Mouse (Mus musculus): ENCODE results near the gene Actl10. TPM values are rescaled to one million over a fixed set of nuclear protein-coding genes. Genes with fewer than 3 reads are reported as not detected.

The Actl10 gene
- polyA plus RNA-seq, 1 experiment, result not detected

DNA sequence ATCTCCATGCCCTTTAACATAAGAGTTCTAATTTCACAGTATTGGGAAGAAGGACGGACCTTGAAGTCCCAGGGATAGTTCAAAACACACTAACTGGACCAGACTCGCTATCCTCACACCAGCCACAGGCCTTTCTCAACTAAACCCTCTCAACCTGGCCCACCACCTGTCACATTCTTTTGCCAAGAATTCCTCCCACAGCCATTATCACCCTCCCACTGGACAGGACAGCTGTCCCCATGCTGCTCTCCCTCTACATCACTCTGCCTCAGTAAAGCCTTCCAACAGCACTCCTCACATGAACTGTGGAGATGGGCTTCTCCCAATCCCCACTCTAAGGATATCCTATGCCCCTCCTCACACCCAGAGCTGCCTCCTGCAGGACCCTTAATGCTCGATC lies 14.0 kb downstream of the Actl10 start:
- Histone ChIP-seq H3K4me3 (ENCODE audit: insufficient read depth, low read length) (no peak overlapping the region), H3K27ac (ENCODE audit: insufficient read depth, low read length) (no peak overlapping the region), H3K4me1 (ENCODE audit: control insufficient read depth, insufficient read depth, low read length) (peaks cover under 1% of the 10 kb centered on the region)
- no peak for TF ChIP-seq CTCF (IDR thresholded peaks at IDR 0.05; ENCODE audit: borderline replicate concordance, insufficient read depth, low read length)
- no peak for TF ChIP-seq POLR2A (IDR thresholded peaks at IDR 0.05; ENCODE audit: low read depth, low read length)

DNA sequence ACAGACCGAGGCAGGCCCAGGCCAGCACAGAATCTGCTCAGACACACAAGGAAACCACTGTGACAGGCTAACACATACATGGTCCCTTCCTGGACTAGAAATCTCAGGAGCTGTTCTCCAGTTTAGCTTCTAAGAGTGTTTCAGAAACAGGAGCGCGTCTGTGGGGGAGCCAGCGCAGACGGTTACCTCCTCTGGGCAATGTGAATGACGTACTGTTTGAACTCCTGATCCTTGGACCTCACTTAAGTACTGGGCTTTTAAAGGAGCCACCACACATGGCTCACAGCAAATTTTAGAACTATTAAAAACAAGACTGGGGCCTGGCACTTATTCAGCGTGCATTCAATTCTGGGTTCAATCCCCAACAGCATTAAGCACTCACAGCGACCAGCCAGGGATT lies 15.1 kb downstream of the Actl10 start:
- no peak for TF ChIP-seq POLR2A (IDR thresholded peaks at IDR 0.05; ENCODE audit: low read depth, low read length)
- no peak for TF ChIP-seq CTCF (IDR thresholded peaks at IDR 0.05; ENCODE audit: borderline replicate concordance, insufficient read depth, low read length)
- Histone ChIP-seq H3K4me3 (ENCODE audit: insufficient read depth, low read length) (no peak overlapping the region), H3K4me1 (ENCODE audit: control insufficient read depth, insufficient read depth, low read length) (peaks cover 5% of the 10 kb centered on the region), H3K27ac (ENCODE audit: insufficient read depth, low read length) (no peak overlapping the region)

DNA sequence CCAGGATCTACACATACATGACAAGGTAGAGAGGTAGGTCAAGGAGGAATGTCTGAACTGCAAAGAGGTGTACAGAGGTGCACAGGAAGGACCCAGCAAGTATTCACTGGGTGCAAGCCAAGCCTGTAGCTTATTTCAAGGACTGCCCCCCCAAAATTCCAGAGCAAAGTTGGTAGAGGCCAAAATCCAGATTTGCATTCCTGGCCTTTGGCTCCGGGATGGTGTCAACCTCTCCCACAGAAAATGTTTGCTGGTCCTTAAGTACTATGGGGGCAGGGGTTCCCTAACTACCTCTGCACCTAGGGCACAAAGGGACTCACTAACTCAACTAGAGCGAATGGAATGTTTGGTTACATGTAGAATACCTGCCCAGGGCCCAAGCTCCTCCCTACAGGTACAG lies 16.2 kb downstream of the Actl10 start:
- TF ChIP-seq CTCF (IDR thresholded peaks at IDR 0.05; ENCODE audit: borderline replicate concordance, insufficient read depth, low read length), result no peak
- no peak for TF ChIP-seq POLR2A (IDR thresholded peaks at IDR 0.05; ENCODE audit: low read depth, low read length)
- Histone ChIP-seq H3K27ac (ENCODE audit: insufficient read depth, low read length) (no peak overlapping the region), H3K4me3 (ENCODE audit: insufficient read depth, low read length) (peak overlapping the region; percentile 65), H3K4me1 (ENCODE audit: control insufficient read depth, insufficient read depth, low read length) (peaks cover 8% of the 10 kb centered on the region)

DNA sequence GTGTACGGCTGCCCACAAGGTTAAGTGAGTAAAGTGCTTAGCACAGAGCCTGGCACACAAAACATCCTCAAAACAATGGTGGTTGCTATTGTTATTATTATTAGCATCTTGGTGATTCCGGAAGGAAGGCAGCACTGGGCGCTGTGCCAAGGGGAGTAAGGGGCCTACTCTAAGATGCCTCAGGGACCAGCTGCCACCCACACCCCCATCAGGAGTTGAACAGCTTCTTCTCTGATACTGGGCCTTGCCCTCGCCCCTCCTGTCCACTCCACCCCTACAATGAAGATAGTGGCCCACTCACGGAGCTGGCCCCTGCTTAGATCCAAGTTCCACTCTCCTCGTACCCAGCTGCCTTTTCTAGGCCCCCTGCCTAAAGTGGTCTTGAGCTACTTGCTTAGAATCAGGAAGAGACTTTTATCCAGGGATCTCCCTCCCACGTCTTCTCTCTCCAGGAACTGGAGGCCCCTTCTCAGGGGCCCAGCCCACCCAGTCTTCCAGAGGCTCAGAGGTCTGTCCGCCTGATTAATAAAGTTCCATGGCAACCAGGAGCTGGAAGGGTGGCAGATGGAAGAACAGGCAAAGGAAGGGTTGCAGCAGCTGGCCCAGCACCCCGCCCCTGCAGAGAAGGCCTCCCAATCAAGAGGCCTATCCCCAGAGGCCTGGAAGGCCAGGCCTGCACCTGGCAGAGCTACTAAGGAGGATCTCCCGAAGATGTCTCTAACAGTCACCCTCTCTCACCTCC lies 16.9 kb downstream of the Actl10 start:
- Histone ChIP-seq H3K4me3 (ENCODE audit: insufficient read depth, low read length) (peak overlapping the region; percentile 65), H3K27ac (ENCODE audit: insufficient read depth, low read length) (peak overlapping the region; percentile 41), H3K4me1 (ENCODE audit: control insufficient read depth, insufficient read depth, low read length) (peaks cover 8% of the 10 kb centered on the region)
- no peak for TF ChIP-seq CTCF (IDR thresholded peaks at IDR 0.05; ENCODE audit: borderline replicate concordance, insufficient read depth, low read length)
- TF ChIP-seq POLR2A (IDR thresholded peaks at IDR 0.05; ENCODE audit: low read depth, low read length), result no peak

DNA sequence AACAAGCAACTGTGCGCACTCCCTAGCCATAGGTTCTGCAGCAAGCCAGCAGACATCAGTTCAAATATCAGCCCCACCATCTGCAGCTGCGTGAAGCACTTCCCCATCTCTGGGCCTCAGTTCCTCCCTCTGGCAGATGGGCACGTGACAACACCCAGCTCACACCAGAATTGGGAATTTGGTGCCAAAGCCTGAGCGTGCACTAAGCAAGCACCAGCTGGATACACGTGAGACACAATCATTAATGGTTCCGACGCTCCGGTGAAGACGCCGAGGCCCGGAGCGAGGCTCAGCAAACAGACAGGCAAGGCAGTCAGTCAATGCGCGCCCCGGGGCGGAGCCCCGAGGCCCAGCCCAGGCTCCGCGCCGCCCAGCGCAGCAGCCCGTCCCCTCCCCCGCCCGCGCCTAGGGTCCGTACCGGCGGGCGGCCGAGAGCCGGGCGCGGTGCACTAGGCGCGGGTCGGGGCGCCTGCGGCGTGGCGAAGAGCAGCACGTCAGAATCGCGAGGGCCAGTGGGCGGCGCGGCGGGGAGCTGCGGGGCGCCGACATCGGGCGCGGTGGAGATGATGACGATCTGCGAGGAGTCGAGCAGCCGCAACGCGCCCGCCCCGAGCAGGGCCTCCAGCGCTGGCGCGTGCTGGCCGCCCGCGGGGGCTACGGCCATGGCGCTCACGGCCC lies 17.6 kb downstream of the Actl10 start:
- H3K4me1 ChIP-seq (ENCODE audit: control insufficient read depth, insufficient read depth, low read length), result peaks cover 8% of the 10 kb centered on the region
- peak overlapping the region; percentile 41 for H3K27ac ChIP-seq (ENCODE audit: insufficient read depth, low read length)
- TF ChIP-seq CTCF (IDR thresholded peaks at IDR 0.05; ENCODE audit: borderline replicate concordance, insufficient read depth, low read length) (no peak), POLR2A (IDR thresholded peaks at IDR 0.05; ENCODE audit: low read depth, low read length) (peak; percentile 74; the same call in 1 of the 2 replicates)
- H3K4me3 ChIP-seq (ENCODE audit: insufficient read depth, low read length), result peak overlapping the region; percentile 65

DNA sequence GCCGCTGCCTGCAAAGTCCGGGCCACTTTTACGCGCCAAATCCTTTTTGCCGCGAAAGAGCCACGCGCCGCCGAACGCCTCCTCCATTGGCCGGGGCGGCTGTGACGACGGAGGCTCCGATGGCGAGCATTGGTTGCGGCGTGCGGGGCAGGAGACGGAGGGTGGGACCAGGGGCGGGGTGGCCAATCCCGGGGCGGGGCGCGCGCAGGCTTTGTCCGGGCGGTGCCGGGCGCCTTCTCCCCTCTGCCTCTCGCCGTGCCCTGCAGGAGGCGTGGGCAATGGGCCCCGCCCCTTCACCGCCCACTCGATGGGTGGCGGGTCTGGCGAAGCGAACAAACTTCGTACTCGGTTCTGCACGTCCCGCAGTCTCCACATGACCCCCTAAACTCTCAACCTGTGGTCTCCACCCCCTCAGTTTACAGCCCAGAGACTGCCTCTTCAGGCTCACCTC lies 18.3 kb downstream of the Actl10 start, which contains the start of gene E2f1:
TSS of gene E2f1 (minus strand) at position 57 of the 451 bp plus-strand sequence.
- Histone ChIP-seq H3K4me3 (ENCODE audit: insufficient read depth, low read length) (peak within 1 kb of the TSS; percentile 65), H3K27ac (ENCODE audit: insufficient read depth, low read length) (peak within 1 kb of the TSS; percentile 46), H3K4me1 (ENCODE audit: control insufficient read depth, insufficient read depth, low read length) (peaks cover 8% of the 10 kb centered on the region)
- TF ChIP-seq CTCF (IDR thresholded peaks at IDR 0.05; ENCODE audit: borderline replicate concordance, insufficient read depth, low read length) (no peak), POLR2A (IDR thresholded peaks at IDR 0.05; ENCODE audit: low read depth, low read length) (peak; percentile 76)

DNA sequence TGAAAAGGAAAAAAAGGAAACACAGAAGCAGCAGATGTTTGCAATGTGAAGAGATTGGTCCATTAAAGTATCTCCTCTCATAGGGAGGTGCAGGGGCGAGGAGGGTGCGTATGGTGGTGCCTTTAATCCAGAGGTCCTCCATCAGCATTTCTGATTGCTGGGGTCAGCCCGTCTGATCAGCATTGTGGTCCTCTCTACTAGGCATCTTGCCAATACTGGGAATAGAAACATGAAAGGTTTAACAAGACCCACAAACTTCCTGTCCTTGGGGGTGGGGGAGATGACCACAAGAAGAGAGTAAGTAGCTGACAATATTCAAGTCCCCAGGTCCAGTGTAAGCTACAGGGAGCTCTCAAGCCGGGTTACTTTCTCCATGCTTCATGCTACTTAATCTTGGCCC lies 19.1 kb downstream of the Actl10 start:
- peak overlapping the region; percentile 46 for H3K27ac ChIP-seq (ENCODE audit: insufficient read depth, low read length)
- no peak overlapping the region for H3K4me3 ChIP-seq (ENCODE audit: insufficient read depth, low read length)
- TF ChIP-seq POLR2A (IDR thresholded peaks at IDR 0.05; ENCODE audit: low read depth, low read length), result no peak
- no peak for TF ChIP-seq CTCF (IDR thresholded peaks at IDR 0.05; ENCODE audit: borderline replicate concordance, insufficient read depth, low read length)
- peaks cover 8% of the 10 kb centered on the region for H3K4me1 ChIP-seq (ENCODE audit: control insufficient read depth, insufficient read depth, low read length)

DNA sequence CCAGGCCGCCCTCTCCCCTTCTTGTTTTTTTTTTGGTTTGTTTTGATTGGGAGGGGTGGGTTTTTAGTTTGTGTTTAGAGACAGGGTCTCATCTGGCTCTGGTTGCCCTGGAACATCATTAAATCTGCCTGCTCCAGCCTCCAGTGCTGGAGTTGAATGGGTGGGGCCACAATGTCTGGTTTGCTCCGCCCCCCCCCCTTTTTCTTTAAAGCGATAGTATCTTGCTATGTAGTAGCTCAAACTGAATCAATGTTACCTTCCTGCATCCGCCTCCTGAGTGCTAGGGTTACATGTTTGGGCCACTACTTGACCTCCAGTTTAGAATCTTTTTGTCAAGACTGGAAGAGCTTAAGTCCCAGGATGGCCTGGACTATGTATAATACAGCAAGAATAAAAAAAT lies 19.7 kb downstream of the Actl10 start:
- peaks cover 8% of the 10 kb centered on the region for H3K4me1 ChIP-seq (ENCODE audit: control insufficient read depth, insufficient read depth, low read length)
- H3K27ac ChIP-seq (ENCODE audit: insufficient read depth, low read length), result peak overlapping the region; percentile 46
- TF ChIP-seq POLR2A (IDR thresholded peaks at IDR 0.05; ENCODE audit: low read depth, low read length) (no peak), CTCF (IDR thresholded peaks at IDR 0.05; ENCODE audit: borderline replicate concordance, insufficient read depth, low read length) (no peak)
- no peak overlapping the region for H3K4me3 ChIP-seq (ENCODE audit: insufficient read depth, low read length)

DNA sequence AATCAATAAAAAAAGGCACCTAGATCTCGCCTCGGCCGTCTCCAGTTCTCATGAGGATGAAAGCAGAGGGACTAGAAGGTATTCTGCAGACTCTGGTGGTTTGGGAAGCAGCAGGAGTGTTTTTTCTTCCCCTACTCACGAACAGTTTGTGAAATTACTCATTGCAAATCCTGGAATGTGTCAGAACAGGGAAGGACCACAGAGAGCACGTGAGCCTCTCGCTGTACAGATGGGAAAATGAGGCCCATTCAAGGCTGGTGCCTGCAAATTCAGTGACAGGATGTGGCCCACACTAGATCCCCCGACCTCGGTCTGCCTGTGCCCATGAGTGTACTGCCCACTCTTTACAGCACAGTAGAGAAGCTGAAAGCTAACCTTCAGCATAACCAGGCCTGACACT lies 20.4 kb downstream of the Actl10 start:
- H3K4me1 ChIP-seq (ENCODE audit: control insufficient read depth, insufficient read depth, low read length), result peaks cover 8% of the 10 kb centered on the region
- TF ChIP-seq CTCF (IDR thresholded peaks at IDR 0.05; ENCODE audit: borderline replicate concordance, insufficient read depth, low read length) (no peak), POLR2A (IDR thresholded peaks at IDR 0.05; ENCODE audit: low read depth, low read length) (peak; percentile 33; the same call in 1 of the 2 replicates)
- no peak overlapping the region for H3K4me3 ChIP-seq (ENCODE audit: insufficient read depth, low read length)
- H3K27ac ChIP-seq (ENCODE audit: insufficient read depth, low read length), result peak overlapping the region; percentile 81

DNA sequence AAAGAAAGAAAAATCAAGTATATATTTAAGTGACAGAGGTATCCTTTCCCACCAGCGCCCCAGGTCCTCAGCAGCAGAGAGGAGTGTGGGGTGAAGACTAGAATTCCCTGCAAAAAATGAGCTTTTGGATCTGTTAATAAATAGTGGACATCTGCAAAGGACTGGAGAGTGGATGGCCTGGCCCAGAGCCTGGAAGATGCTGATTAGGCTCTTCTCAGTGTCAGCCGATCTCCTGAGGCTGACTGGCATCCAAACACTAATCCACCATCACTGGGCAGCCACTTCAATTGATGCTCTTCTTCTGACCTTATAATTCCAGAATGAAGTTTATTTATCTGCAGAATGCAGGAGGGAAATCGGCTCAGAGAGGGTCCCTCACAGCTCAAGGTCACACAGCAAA lies 21.4 kb downstream of the Actl10 start:
- Histone ChIP-seq H3K4me1 (ENCODE audit: control insufficient read depth, insufficient read depth, low read length) (peaks cover 8% of the 10 kb centered on the region), H3K27ac (ENCODE audit: insufficient read depth, low read length) (no peak overlapping the region)
- TF ChIP-seq CTCF (IDR thresholded peaks at IDR 0.05; ENCODE audit: borderline replicate concordance, insufficient read depth, low read length) (no peak), POLR2A (IDR thresholded peaks at IDR 0.05; ENCODE audit: low read depth, low read length) (no peak)

More for the DNA sequence above, 21.4 kb downstream of the Actl10 start:
- H3K4me3 ChIP-seq (ENCODE audit: insufficient read depth, low read length), result no peak overlapping the region
